Mouse (Mus musculus): Measurements from ENCODE around the gene Ccr8.

- no peak for TF ChIP-seq POLR2A (IDR thresholded peaks at IDR 0.05; ENCODE audit: borderline replicate concordance, extremely low read depth, insufficient read depth, insufficient read length, poor library complexity, severe bottlenecking)
- TF ChIP-seq CTCF (IDR thresholded peaks at IDR 0.05; ENCODE audit: borderline replicate concordance, extremely low read depth, insufficient read depth, insufficient read length), result no peak
Measured at GRCm38 (mm10) chr9:120126868-120127267, 35.0 kb downstream of the Ccr8 start.

Measured in brain, embryonic 14.5 days (tissue).